Mouse (Mus musculus): ENCODE measurements around the gene Fzr1.

Gene Fzr1

GRCm38 (mm10) chr10:81377793-81378552, at the start of gene Fzr1:
Gene Fzr1 (minus strand): TSS chr10:81378516.
- DNase-seq (ENCODE audit: low read depth, low spot score), result peak; percentile 28

- DNase-seq (ENCODE audit: low read depth, low spot score), result no peak
These were observed 49.6 kb upstream of the Fzr1 start for GRCm38 (mm10) chr10:81427804-81428506.

DNA sequence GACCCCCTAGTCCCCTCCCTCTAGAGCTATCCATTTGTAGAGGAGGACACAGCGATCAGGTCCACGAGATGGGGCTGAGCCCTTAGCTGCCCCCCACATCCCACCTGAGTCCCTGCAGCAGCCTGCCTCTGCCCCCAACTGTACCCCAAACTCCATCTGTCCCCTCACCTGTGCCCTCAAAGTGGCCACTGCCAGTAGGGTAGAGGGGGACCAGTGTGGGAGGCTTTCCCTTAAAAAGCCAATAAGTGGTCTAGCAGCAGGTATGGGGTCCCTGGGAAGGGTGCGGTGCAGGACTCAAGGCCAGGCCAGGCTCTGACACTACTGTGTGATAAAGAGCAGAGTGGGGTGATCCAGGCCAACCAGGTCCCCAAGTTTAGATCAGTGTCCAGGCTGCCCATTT, 49.0 kb upstream of the Fzr1 start:
- no peak for DNase-seq (ENCODE audit: low read depth, low spot score)

GRCm38 (mm10) chr10:81426897-81427296, 48.6 kb upstream of the Fzr1 start:
- peak; percentile 58 for DNase-seq (ENCODE audit: low read depth, low spot score)

DNA sequence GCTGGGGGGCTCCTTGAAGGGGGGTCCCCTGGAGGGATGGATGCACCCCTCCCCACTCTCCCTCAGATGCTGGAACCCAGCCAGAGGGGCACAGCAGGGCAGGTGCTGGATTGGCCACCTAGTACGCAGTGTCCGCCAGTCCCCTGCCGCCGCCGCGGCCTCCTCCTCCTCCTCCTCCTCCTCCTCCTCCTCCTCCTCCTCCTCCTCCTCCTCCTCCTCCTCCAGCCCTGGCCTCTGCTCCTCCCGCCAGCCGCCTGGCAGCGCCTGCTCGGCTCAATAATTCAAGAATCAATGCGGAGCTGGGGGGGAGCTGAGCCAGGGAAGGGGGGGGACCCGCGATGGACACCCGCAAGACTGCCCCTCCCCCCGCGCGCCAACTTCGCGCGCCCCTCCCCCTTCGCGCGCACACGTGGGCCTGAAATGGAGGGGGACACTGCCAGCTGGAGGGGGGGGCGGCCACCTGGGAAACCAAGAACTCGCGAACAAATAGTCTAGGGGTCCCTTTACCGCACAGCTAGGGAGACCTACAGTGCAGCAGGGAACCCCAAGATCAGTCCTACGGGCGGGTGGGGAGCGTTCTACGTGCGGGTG, 47.9 kb upstream of the Fzr1 start:
- no peak for DNase-seq (ENCODE audit: low read depth, low spot score)

DNA sequence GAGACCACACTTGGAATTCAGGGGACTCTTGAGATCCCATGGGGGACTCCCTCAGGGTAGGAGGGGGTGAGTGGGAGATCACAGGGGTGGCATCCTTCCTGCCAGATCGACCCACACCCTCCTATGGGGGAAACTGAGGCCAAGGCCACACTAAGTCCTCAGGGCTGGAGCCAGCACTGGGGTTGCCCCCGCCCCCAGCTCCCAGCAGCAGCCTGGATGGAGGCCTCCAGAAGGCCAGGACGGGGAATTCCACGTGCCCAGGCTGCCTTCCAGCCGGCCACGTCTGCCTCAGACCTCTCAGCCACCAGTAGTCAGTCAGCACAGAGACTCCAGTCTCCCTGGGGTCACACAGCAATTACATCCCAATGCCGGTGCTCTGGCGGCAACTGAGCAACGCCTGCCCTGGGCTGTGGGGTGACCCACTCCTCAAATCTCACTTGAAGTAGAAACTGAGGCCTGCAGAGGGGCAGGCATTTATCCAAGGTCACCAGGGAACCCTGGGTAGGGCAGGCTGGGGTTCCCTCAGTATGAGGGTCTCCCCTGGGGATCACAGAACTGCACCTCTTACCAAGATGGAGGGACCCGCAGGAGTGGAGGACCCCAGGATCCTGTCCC, 47.0 kb upstream of the Fzr1 start:
- peak; percentile 88 for DNase-seq (ENCODE audit: low read depth, low spot score)

DNA sequence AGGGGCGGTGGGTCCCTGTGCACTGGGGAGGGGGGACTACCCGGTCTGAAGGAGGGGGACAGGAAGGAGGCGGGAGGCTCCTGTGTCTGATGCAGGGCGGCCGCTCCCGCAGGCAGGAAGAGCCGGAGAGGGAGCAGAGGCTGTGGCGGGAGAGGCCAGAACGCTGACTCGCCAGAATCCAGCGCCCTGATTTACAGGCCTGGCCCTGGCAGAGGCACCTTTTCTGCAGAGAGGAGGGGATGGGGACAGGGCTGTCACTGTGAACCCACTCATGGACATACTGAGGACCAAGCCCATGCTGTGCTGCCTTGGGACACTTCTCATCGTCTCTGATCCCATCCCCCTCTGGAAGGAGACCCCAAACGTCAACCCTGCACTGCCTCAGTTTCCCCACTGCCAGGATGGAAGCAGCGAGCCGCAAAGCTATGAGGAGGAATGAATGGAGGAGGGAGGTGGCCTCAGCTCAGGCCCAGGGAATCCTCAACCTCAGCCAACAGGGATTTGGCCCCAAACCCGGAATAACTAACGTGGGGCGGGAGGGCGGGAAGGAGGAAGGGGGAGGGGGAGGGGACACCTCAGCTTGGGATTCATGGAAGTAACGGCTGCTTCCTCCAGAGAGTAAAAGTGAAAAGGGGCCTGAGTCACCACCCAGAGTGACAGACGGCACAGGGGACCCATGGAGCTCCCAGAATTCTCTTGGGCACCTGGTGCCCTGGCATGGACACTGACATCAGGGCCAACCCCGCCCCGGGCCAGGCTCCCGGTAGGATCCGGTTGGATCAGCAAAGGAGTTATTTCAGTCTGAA, 46.1 kb upstream of the Fzr1 start:
- peak; percentile 81 for DNase-seq (ENCODE audit: low read depth, low spot score)

- no peak for DNase-seq (ENCODE audit: low read depth, low spot score)
These were observed 45.3 kb upstream of the Fzr1 start for GRCm38 (mm10) chr10:81423476-81424245.

DNA sequence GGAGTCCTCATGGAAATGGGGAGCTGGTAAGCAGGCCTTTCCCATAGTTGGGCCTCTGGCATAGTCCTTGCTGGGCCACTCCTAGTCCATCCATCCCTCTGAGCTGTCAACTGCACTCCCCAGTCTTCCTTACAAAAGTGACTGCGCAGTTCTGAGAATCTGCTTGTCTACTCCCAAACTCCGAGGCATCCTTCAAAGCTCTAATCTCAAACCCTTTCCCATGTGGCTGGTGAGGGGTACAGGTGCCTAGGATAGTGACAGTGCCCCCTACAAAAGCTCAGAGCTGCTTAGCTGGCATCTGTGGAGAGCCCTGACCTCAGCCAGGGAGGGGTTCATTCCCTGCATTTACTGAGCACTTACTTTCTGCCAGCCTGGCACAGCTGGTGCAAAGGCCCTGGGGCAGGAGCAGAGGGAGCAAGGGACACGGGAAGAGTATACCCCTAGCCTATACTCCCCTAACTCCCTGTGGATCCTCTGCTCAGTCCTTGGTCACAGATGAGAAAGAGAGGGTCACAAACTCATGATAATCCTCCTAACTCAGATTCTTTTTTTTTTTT, 44.4 kb upstream of the Fzr1 start:
- no peak for DNase-seq (ENCODE audit: low read depth, low spot score)

DNA sequence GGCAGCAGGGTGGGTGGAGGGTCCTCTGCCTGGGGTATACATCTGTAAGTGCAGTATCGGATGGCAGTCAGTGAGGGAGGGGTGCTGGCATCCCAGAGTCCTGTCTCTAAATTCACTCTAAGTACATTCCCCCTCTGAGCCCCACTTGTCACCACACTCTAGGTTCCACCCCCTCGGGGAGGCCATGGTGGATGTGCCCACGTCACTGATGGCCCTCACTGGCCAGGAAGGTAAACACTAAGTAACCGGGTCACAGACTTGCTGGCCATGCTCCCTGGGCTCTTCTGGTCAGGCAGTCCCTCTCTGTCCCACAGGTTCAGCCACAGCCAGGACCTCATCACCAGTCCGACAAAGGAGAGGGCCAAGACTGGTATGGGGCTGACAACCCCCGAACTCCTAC, 43.9 kb upstream of the Fzr1 start:
- no peak for DNase-seq (ENCODE audit: low read depth, low spot score)

- no peak for DNase-seq (ENCODE audit: low read depth, low spot score)
These were observed 43.4 kb upstream of the Fzr1 start for GRCm38 (mm10) chr10:81421797-81422100.

- no peak for DNase-seq (ENCODE audit: low read depth, low spot score)
These were observed 42.9 kb upstream of the Fzr1 start for GRCm38 (mm10) chr10:81421041-81421796.

DNA sequence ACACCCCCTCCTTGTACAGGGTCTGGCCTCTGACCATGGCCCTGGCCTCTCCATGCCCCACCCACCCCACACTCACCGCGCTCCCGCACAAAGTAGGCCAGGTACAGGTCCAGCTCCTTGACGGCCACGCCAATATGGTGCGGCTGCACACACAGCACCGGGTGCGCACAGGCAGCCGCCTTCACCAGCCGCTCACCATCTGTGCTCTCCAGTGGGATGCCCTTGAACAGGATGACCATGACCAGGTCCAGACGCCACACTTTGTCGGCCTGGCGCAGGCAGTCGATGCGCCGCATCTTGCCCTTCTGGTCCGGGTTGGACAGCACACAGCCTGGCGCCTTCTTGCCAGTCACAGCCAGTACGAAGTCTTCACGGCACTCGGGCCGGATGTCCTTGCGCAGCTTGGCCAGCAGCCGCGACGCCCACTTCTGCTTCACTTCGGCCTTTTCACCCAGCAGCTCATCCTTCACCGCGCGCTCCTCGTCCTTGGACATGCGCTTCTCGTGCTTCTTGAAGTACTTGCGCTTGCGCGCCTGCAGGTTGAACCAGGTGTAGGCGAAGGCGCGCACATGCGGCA, 42.0 kb upstream of the Fzr1 start:
- DNase-seq (ENCODE audit: low read depth, low spot score), result no peak

- DNase-seq (ENCODE audit: low read depth, low spot score), result no peak
These were observed 41.0 kb upstream of the Fzr1 start for GRCm38 (mm10) chr10:81419111-81419928.

- DNase-seq (ENCODE audit: low read depth, low spot score), result no peak
These were observed 40.1 kb upstream of the Fzr1 start for GRCm38 (mm10) chr10:81418216-81419070.

- DNase-seq (ENCODE audit: low read depth, low spot score), result no peak
These were observed 39.2 kb upstream of the Fzr1 start for GRCm38 (mm10) chr10:81417227-81418215.

Data from 3T3-L1 (cell line).